Mouse (Mus musculus) kidney, postnatal 10 days (tissue): ENCODE measurements around the gene Tnik.
A peak's percentile ranks its signal among the peaks of the same experiment; 100 is the strongest.

Experiments used
- DNase-seq: peaks from one replicate; pipeline ENCODE4 v3.0.0; 2021; ENCODE audit warnings: mixed read lengths

The Tnik gene

GRCm38 (mm10) chr3:28415986-28416385 lies 153.0 kb downstream of the Tnik start:
- no peak for DNase-seq

- no peak for DNase-seq
Observed at GRCm38 (mm10) chr3:28417091-28417715, 154.2 kb downstream of the Tnik start.

- no peak for DNase-seq
Observed at GRCm38 (mm10) chr3:28420194-28420593, 157.2 kb downstream of the Tnik start.

- no peak for DNase-seq
Observed at GRCm38 (mm10) chr3:28420698-28421097, 157.7 kb downstream of the Tnik start.

GRCm38 (mm10) chr3:28421798-28422197 lies 158.8 kb downstream of the Tnik start:
- DNase-seq: no peak

- no peak for DNase-seq
Observed at GRCm38 (mm10) chr3:28422221-28422620, 159.2 kb downstream of the Tnik start.

- DNase-seq: no peak
Observed at GRCm38 (mm10) chr3:28425911-28426310, 162.9 kb downstream of the Tnik start.

GRCm38 (mm10) chr3:28431459-28431858 lies 168.4 kb downstream of the Tnik start:
- no peak for DNase-seq

GRCm38 (mm10) chr3:28432321-28432720 lies 169.3 kb downstream of the Tnik start:
- no peak for DNase-seq

GRCm38 (mm10) chr3:28435478-28435877 lies 172.5 kb downstream of the Tnik start:
- no peak for DNase-seq

- no peak for DNase-seq
Observed at GRCm38 (mm10) chr3:28437429-28437828, 174.4 kb downstream of the Tnik start.

- no peak for DNase-seq
Observed at GRCm38 (mm10) chr3:28441545-28441944, 178.5 kb downstream of the Tnik start.

- DNase-seq: no peak
Observed at GRCm38 (mm10) chr3:28442116-28442515, 179.1 kb downstream of the Tnik start.

GRCm38 (mm10) chr3:28447950-28448349 lies 184.9 kb downstream of the Tnik start:
- DNase-seq: no peak

GRCm38 (mm10) chr3:28453458-28453857 lies 190.4 kb downstream of the Tnik start:
- no peak for DNase-seq

GRCm38 (mm10) chr3:28456842-28457241 lies 193.8 kb downstream of the Tnik start:
- DNase-seq: no peak

- DNase-seq: no peak
Observed at GRCm38 (mm10) chr3:28457517-28457916, 194.5 kb downstream of the Tnik start.

- no peak for DNase-seq
Observed at GRCm38 (mm10) chr3:28466688-28467087, 203.7 kb downstream of the Tnik start.

GRCm38 (mm10) chr3:28467148-28467754 lies 204.2 kb downstream of the Tnik start:
- no peak for DNase-seq

GRCm38 (mm10) chr3:28467871-28468285 lies 204.9 kb downstream of the Tnik start:
- DNase-seq: peak; percentile 8

- DNase-seq: no peak
Observed at GRCm38 (mm10) chr3:28473439-28473838, 210.4 kb downstream of the Tnik start.

GRCm38 (mm10) chr3:28477373-28477772 lies 214.4 kb downstream of the Tnik start:
- DNase-seq: no peak

- no peak for DNase-seq
Observed at GRCm38 (mm10) chr3:28485716-28486115, 222.7 kb downstream of the Tnik start.

- DNase-seq: no peak
Observed at GRCm38 (mm10) chr3:28487418-28487817, 224.4 kb downstream of the Tnik start.
